Mouse (Mus musculus) cerebellum, postnatal 4 days (tissue): ENCODE measurements around the gene Trappc1.

Source experiments
- DNase-seq, 2 experiments: peaks; one replicate each; pipeline ENCODE4 v3.0.0; 2022; ENCODE audit warnings: low spot score in 2 of 2, mixed read lengths in 1 of 2

Gene Trappc1

DNA sequence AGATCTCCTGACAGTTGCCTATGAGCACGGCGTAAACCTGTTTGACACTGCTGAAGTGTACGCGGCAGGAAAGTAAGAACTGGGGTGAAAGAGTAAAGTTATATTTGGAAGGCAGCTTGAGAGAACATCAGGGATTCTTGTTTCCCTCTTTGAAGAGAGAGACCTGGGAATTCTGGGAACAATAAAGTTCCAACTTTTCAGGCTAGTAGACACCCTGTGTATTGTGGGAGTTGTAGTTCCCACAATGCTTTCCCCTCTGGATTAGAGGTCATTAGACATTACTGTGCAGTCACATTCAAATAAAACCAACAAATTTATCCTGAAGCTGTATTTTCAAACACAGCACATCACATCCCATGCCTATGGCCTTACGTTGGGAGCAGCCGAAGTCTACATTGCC lies 4.7 kb downstream of the Trappc1 start:
- no peak for DNase-seq

DNA sequence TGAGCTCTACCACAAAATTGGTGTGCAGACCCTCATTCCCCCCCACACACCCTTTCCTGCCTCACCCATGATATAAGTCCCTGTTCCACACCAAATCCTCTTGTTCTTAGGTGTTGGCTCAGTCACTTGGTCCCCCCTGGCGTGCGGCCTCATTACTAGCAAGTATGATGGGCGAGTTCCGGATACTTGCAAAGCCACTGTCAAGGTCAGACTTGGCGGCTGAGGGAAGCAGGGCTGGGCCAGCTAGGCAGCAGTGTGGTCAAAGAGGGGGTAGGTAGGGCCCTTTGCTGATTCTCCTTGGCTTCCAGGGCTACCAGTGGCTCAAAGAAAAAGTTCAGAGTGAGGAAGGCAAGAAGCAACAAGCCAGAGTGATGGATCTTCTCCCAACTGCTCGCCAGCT lies 7.4 kb downstream of the Trappc1 start:
- no peak for DNase-seq

DNA sequence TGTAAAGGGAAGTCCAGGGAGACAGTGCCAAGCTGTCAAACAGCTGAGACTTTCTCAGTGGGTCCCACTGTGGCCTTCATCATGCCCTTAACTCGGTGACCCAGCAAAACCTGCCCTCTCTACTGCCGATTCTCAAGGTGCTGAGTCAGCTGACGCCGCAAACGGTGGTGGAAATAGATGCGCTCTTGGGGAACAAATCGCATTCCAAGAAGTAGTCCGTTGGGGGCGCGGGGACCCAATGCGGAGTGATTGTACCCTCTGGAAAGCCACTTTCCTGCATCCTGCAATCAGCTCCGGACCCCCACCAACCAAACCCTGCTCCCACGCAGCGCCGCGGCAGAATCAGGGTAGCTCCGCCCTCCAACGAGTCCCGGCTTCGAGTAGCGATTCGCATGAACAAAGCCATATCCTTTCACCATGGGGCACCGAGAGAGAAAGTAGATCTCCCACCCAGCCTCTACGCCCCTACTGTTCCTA lies 8.2 kb downstream of the Trappc1 start:
- peak; percentile 62 to 79 for DNase-seq

DNA sequence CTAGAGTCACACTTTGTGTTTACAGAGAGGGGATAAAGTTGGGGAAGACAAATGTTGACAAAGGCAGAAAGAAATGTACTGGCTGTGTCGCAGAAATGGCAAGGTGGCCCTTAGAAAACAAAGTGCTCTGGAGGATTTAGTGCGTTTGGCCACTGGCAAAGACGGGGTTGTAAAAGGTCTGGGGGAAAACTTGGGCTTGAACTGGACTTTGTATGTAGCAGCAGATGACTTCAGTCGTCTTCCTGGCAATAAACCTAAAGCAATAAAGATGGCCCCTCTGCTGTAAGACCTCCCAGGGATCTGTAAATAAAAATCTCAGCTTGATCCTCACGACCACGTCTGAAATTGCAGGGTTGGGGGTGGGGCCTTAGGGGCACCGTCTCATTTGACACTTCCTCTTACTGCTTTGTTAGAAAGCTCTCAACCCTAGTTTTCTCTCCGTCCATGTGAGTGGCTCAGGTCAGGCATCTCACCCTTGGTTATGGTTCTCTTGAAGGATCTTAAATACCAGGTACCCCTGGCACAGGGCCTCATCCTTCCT lies 9.0 kb downstream of the Trappc1 start:
- no peak for DNase-seq

DNA sequence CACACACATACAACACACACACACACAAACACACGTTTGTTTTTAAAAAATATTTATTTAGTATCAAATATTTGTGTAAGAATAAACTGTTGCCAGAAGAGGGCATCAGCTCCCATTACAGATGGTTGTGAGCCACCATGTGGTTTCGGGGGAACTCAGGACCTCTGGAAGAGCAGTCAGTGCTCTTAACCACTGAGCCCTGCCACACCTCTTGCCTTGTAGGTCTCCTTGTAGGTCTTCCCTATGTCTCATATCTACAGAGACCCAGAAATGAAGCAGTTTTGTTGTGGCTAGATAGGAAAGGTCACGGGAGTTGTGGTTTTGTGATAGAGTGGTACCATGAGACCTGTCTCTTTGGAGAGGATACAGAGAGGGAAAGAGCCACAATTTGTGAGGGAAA lies 10.1 kb downstream of the Trappc1 start:
- no peak for DNase-seq

DNA sequence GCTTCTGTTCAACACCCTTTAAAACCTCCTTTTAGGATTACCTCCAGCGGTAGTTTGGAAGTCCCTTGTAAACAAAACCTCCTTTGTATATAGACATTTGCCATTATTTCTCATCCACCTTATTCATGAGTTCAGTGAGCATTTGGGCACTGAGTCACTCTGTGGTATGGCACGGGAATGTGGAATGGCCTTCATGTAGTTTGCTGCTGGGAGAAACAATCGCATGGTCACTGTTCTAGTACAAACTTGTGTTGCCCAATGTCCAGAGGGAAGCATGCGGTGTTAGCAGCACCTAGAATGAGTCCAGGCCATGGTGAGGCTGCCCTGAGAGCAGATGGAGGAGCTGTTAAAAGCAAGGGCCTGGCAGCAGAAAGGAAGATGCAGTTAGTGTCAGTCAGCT lies 11.0 kb downstream of the Trappc1 start:
- DNase-seq: no peak

DNA sequence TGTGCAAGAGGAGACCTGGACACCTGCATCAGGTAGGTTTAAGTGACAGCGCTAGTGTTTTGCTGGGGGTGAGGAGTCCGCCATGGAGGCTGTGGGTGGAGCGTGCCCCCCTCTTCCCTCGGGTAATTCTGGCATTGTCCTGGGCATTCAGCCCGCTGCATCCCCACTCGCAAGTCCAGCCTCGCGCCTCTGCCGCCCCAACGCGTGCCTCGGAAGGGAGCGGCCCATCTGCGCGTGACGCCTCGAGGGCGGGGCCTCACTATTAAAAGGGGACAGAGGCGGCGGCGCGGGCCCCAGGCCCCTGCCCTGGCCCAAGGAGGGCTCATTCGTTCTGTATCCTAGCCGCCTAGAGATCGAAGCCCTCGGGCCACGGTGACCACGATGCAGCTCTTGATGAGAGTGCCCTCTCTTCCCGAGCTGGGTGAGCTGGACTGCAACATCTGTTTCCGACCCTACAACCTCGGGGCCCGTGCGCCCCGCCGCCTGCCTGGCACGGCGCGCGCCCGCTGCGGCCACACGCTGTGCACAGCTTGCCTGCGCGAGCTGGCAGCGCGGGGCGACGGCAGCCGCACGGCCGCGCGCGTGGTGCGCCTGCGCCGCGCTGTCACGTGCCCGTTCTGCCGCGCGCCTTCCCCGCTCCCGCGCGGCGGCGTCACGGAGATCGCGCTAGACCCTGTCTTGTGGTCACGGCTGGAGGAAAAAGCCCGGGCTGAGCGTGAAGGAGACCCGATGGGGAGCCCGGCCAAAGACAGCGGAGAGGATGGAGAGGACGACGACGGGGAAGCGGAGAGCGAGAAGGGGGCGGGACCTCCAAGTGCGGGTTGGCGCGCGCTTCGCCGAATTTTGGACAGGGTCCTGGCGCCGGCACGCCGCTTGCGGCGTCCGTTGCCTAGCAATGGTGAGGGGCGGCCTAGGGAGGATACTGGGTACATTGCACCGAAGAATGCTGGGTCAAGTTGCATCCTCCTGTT lies 16.7 kb downstream of the Trappc1 start, which contains the start of gene Rnf227:
Rnf227 (plus strand) TSS at position 301 of the 971 bp plus-strand sequence.
- DNase-seq: peak; percentile 50 to 78

DNA sequence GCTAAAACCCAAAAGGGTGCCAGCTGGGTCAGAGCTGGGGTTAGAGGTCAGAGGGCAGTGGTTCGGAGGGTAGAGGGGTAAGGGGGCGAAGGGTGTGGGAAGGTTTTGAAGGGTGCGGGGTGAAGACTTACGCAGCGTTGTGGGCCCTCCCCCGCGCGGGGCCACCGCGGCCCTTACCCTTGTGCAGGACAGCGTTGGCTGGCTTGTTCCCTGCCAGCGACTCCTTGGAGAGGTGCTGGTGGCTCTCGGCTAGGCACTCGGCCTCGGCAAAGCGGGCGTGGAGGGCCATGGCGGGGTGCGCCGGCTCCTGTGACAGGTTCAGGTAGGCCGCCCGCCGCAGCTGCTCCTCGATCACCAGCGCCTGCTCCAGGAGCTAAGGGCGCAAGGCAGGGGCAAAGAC lies 22.7 kb downstream of the Trappc1 start:
- DNase-seq: no peak

DNA sequence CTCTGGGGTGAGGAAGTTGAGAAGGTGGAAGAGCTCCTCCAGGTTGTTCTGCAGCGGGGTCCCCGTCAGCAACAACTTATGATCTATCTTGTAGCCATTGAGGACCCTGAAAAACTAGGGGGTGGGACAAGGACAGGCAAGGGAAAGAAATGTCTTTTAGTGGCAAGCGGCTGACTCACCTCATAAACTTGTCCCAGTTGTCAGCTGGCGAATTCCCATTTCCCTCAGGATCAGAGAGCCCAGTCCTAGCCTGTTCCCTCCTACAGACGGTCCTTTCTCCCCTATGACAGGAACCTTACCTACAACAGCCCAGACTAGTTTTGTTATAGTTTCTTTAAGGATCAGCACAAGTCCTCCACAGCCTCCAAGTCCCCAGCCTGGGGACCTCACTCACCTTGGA lies 32.8 kb downstream of the Trappc1 start:
- DNase-seq: no peak

DNA sequence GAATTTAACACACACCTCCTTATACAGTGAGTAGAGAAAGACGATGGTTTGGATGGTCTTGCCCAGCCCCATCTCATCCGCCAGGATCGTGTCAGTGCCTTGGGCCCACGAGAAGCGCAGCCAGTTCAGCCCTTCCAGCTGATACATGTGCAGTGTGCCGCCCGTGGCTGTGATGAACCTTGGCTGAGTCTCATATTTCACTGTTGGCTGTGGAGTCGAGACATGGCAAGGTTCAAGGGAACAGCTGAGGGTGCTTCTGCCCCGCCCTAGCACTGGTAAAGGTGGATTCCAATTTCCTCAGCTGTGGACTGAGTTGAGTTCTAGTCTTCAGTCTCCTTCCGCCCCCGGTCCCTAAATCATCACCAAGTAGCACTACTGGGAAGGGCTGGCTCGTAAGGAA lies 33.9 kb downstream of the Trappc1 start:
- DNase-seq: no peak

DNA sequence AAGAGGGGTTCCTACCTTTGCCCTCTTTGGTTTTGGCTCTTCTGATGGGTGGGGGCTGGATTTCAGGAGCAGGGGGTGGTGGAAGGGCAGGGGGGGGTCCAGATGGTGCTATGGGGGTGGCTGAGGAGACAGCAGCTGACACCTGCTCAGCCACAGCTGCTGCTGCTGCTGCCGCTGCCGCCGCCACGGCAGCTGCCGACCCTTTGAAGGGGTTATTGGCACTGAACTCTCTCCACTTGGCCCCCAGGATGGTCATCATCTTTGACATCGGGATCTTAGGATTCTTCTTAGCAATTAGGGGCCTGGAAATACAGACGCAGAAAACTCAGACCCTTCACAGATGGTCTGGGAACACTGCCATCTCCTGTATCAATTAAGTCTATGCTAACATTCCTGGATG lies 38.2 kb downstream of the Trappc1 start:
- no peak for DNase-seq

DNA sequence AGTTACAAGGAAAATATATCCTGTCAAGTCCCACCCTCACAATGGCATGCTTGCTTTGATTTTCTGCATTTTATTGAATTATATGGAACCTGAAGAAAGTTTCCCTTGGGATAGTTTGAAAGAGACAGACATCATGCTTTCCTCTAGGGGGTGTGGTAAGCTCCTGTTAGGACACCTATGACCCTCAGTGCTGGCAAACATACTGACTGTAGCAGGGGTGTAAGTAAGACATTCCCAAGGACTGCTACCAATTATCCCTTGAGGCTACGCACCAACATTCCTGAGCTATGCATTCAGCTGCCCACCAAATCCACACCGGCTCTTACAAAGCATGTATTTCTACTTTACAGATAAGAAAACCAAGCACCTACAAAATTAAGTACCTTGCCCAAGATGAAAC lies 38.7 kb downstream of the Trappc1 start:
- no peak for DNase-seq

DNA sequence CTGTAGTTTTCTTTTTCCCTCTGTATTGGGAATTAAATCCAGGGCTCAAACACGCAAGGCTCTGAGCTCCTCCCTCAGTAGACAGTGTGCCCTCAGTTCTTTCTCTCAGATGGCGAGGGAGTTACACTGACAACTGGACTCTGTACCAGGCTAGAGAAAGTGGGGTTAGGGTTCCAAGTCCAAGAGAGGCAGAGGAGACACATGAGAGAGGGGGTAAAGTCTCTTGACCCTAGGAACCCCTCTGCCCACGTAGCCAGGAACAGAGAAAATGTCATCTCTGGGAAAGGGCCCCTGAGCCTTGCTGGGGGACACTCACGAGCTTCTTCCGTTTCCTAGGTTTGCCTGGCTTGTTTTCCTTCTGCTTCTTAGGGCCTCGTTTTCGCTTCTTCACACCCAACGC lies 40.6 kb downstream of the Trappc1 start:
- no peak for DNase-seq

DNA sequence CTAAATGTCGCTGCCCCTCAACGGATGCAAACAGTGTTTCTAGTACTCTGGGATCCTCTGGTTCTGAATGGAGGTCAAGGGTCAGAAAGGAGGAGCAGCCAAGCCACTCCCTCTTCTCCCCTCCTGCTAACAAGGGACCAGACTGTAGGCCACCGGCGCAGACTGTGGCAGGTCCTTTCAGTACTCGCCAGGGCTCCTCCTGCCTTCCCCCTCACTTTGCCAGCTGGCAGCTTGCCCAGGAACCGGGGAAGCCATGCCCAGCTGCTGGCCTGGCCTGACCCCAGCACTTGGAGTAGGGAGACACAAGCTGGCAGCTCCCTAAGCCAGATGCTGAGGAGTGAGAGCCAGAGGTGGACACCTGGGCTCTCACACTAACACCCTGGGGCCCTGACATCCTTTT lies 41.1 kb downstream of the Trappc1 start:
- peak; percentile 88 to 98 for DNase-seq

DNA sequence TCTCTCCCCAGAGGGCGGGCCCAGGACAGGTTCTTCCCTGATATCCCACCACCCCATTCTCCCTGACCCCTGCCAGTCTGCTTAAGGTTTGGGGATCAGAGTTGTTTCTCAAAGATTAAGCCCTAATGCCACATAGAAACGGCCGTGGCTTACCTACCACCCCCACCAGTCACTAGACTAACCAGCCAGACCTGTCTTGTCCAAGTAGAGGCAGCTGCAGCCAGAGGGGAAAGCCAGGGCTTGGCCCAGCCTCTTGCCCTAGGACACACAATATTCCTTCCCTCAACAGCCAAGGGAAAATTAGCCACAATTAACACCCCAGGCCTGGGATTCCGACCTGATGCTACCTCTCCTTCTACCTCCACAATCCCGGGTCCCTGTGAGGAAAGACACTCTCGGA lies 41.9 kb downstream of the Trappc1 start:
- no peak for DNase-seq

DNA sequence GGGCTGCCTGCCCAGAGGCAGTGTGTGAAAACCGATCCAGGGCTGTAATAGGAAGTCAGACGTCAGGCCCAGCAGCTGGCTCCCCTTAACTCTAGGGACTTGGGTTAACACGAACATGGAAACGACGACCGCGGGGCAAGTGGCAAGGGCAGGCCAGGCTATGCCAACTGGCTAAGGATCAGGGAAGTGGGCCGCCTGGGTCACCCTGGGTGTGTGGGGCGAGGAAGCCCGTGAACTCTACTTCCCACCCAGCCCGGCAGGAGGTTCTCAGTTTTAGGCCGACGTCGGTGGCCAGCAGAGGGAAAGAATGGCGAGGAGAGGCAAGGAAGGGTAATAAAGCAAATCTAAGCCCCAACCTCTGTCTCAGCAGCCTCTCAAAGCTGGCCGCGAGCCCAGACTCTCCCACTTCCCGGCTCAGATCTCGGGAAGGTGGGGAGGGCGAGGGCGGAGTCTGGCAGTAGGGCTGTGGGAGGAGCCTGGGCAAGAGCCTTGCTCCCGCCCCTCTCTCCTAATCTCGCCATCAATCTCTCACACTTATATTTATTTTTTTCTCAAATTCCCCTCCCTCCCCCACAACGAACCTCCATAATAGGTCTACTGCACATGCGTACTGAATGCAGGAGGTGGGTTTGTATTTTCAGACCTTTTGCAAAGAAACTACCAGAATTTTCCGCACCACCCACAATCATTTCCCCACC lies 42.5 kb downstream of the Trappc1 start:
- DNase-seq: peak; percentile 70 to 93

DNA sequence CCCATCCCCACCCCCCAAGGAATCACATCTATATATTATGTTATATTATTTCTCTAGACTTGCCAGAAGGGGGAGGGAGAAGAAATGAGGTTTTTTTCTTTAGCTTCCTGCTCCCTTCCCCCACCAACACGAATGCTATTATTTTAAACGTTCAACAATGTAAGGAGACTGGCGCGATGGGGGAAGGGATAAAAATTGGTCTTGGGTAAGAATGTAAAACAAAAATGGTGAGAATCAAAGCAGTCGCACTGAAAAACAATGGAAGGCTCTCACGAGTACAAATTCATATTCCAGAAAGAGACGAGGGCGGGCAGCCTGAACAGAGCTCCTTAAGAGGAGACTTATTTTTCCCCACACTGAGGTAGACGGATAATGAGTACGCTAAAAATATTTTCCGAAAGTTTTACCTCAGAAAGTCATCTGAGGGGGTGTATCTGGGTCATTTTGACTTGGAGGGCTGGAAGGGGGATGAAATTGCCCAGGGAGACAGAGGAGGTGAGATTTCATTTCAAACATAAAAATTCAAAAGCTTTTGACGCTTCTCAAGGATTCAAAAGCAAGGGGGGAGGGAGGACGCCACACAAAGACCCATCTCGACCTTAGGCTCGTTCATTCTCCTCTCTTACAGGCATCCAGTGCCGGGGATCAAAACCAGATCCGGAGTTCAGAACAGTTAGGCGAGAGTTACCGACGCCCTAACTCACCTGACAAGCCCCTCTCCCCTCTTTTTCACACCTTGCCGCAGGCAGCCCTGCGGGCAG lies 43.3 kb downstream of the Trappc1 start:
- no peak for DNase-seq

DNA sequence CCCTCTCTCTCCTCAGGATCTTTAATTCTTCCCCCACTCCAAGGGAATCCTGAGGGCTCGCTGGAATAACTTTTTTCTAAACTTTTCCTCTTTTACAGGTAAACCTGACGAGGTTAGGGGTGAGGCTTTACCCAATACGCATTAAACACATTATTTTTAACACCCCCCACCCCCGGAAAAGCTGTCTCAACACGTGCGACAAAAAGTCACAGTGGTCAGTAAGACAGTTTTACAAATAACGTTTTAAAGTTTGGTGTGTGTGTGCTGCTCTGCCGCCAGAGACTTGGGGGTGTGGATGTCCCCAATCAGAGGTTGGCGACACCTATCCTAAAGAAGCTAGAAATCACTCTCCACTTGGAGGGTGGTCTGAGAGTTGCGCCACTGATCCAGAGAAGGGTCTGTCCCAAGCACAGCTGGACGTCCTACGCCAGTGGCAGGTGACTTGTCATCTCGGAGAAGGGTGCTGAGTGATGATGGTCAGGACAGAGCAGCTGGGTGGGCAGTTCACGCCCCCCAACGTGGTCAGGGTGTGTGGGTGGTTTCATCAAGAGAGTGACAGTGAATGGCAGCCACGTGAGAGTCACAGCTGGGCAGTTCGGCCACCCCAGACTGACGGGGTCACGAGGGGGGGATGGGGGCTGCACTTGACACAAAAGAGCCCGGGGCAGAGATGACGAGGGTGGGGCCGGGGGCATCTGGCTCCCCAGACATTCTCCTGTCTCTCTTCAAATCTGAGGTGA lies 44.0 kb downstream of the Trappc1 start:
- DNase-seq: no peak

DNA sequence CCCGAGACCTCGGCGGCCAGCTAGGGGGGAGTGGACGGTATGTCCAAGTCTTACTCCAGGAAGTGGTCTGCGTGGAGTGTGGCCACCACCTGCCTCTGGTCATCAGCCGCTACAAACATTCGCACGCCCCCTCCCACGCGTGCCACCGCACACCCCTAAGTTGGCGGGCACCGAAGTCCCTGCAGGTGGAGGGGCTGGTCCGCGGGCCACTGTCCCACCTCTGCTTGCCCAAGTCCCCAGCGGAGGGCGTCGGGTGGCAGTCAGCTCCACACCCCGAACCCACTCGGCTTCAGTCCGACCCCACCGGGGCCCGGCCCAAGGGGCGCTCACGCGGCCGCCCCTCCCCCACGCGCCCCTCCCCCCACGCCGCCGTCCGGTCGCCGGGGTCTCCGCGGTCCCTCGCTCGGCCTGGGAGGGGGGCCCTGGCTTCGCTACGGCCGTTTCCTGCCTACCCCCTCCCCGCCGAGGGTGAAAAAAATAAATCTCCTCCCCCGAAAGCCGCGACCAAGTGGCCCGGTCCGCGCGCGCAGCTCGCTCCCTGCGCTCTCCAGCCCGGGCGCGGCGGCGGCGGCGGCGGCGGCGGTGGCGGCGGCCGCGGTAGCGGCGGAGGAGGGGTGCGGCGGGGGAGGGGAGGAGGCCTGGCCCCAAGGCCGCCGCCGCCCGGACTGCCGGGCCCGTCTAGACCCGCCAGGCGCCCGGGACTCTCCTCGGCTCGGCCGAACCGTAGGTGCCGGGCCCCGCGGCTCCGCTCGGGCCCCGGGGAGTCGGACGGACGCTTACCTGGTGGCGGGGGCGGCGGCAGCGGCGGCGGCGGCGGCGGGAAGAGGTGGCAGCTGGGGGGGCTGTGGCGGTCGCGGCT lies 44.8 kb downstream of the Trappc1 start:
- peak in 1 of 2 experiments; percentile 48 for DNase-seq
